Mouse (Mus musculus) embryonic fibroblast, embryonic 13.5 days (primary cell): ENCODE measurements at regions not wholly inside any gene's neighbourhood (a gene's known extent, or its start where the extent isn't known, plus 50 kb on each side); places are given as distances from the start of the nearest gene placed in this dataset.

ENCODE experiments used
- CTCF ChIP-seq: IDR thresholded peaks from 2 replicates; pipeline ENCODE4 v1.5.1; 2011; ENCODE audit warnings: mild to moderate bottlenecking, control low read depth, low read length, moderate library complexity, borderline replicate concordance; ENCODE audit not compliant: insufficient read depth
- POLR2A ChIP-seq: IDR thresholded peaks from 2 replicates; pipeline ENCODE4 v1.6.1; 2011; ENCODE audit warnings: low read depth, mild to moderate bottlenecking, control low read depth, low read length, moderate library complexity

DNA sequence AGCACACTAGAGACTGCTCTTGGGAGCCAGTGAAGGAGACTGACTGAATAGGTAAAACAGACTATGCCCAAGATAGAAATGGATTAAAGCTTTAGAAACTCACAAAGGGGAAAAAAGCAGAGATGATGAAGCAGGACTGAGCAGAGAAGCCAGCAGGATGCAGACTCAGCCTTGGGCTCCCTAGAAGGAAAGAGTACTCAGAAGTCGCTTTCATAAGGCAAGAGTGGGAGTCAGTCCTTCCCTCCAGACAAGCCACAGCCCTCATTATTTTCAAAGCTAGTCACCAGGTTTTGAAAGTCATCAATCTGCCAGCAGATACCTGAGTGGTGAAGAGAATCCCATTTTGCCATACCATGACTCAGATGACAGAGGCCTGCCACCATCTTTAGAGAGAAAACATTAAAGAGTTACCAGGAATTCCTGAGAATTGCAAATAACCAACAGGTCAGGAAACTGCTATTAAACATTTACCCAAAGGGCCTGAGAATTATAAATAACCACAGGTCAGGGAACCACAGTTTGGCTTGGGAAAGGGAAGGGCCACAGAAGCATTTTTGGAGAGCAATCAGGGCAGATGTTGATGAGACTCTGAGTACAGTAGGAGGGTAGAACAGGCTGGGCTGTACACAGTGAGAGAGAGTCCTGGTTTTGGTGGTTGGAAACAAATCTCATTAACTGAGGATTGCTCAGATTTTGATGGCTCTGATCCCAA, 77.4 kb downstream of the Ptgs2 start:
- TF ChIP-seq POLR2A (no peak), CTCF (no peak)
